Mouse (Mus musculus) left cerebral cortex, adult 6 months (tissue): ENCODE data around the gene Gpr65. TPM values are rescaled to one million over a fixed set of nuclear protein-coding genes. Genes with fewer than 3 reads are reported as not detected.

Experiments used
- long read RNA-seq, 2 experiments: library from polyadenylated mRNA; unstranded; transcript quantifications; one replicate each; pipeline ENCODE4 v2.0.0; 2019 to 2020
- polyA plus RNA-seq: library from polyadenylated mRNA; unstranded; fragments of <200 nt; fragmentation: Nextera tagmentation; gene quantifications from 2 replicates; pipeline ENCODE4 v1.2.3, GENCODE M21; 2021

The Gpr65 gene
- polyA plus RNA-seq = not detected in 2 replicates
- long read RNA-seq, experiment 1 = 0 reads
- long read RNA-seq, experiment 2 = 0 reads

GRCm38 (mm10) chr12:98268441-98269369, at the start of gene Gpr65:
Gpr65 (plus strand) TSS chr12:98268635.

GRCm38 (mm10) chr12:98258845-98259517, 9.5 kb upstream of the Gpr65 start, which contains the start of gene Galc:
Galc (minus strand) TSS chr12:98259459.

Other genes with a start within 250 kb of the Gpr65 start
- gene Galc, start 9.2 kb upstream of the Gpr65 start, polyA plus RNA-seq = 2.7 and 3.3 TPM in 2 replicates